Mouse (Mus musculus) olfactory bulb, adult 2 months (tissue): Measurements from ENCODE around the gene Dmac1.

Experiments used
- CTCF ChIP-seq: fragments of 200-500 bp; IDR thresholded peaks from 2 replicates; pipeline ENCODE4 v1.5.1; 2012; ENCODE audit warnings: low read depth, mild to moderate bottlenecking, low read length, moderate library complexity; ENCODE audit not compliant: insufficient read depth
- POLR2A ChIP-seq: fragments of 200-500 bp; IDR thresholded peaks from 2 replicates; pipeline ENCODE4 v1.6.1; 2012; ENCODE audit warnings: mild to moderate bottlenecking, low read depth, low read length, moderate library complexity; ENCODE audit not compliant: insufficient read depth

DNA sequence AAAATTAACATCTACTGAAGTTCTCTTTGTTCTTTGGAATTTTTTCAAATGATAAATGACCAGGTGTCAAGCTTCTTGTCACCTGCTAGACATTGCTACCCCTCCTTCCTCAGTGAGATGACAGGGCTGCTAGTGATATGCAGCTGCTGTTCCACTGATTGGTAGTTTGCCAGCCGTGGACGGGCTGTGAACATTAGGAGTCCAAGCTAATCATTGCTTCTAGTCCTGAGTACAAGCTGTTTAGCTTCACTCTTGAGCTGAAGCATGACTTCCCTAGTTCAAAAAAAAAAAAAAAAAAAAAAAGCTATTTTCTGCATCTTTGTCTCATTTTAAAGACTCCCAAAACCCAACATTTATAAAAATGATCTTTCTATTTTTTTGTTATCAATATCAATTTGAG is 33.2 kb upstream of the Dmac1 start:
- TF ChIP-seq CTCF (no peak), POLR2A (no peak)
